Comparison of ENCODE assay signal across 28 mouse cellular contexts in the genomic region with DNA sequence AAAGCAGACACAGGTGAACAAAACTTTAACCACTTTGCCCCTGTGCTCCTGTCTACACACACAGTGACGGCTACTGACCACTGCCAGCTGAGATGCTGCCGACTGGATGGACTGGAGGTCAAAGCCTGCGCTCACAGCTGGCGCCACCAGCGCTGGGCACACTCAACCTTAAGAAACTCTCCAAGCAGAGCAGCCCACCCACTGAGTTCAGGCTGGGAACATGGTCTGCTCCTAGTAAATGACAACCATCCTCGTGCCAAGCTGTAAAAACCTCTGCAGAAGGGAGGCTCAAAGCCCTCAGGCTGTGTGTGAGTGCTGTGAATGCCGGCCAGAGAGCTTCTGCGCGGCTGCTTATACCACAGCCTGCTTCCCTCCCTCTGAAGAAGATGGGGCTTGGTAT. TPM values are rescaled to one million over a fixed set of nuclear protein-coding genes. Genes with fewer than 3 reads are reported as not detected.
DNase-seq lines count a peak whose midpoint lies in the region; ATAC-seq and TF ChIP-seq lines count a peak whose summit lies in the region.
"Had no signal": no experiment of that assay in that cellular context is flagged by ENCODE, and none has a peak within 500 bp of the region (broad histone marks: within the 10 kb centered on the region; RNA-seq: fewer than 3 reads in every experiment).

No protein-coding gene starts in this region.

- no peak overlapping the region for H3K4me3 ChIP-seq in layer of hippocampus, adult 2 months
- H3K4me3 ChIP-seq: embryonic facial prominence, embryonic 13.5 days; heart, embryonic 10.5 days; heart, embryonic 15.5 days; limb, embryonic 15.5 days; liver, embryonic 15.5 days; midbrain, embryonic 10.5 days; myocyte; neural tube, embryonic 12.5 days had no signal

- no peak for DNase-seq in frontal cortex, postnatal 36 days (ENCODE audit: low spot score in 2 of 2)
- DNase-seq in layer of hippocampus, adult 2 months (ENCODE audit: low spot score in 2 of 2), result no peak
- DNase-seq in layer of hippocampus, adult 18-20 months (ENCODE audit: low spot score in 2 of 2), result no peak
- DNase-seq in retina, postnatal 1 day, result peak; percentile 20
- DNase-seq in retina, embryonic 14.5 days (ENCODE audit: low spot score), result no peak
- DNase-seq in forelimb bud, embryonic 11.5 days (ENCODE audit: low read depth, low spot score), result peak; percentile 11
- DNase-seq: adrenal gland, postnatal 25 days; cerebellum, adult 2 months; cerebellum, postnatal 25 days; gastrocnemius, postnatal 25 days; heart, adult 11 months; lung, embryonic 14.5 days; lung, postnatal 14 days; right cerebral cortex, postnatal 25 days; thymus, postnatal 25 days had no signal

- ATAC-seq in frontal cortex, adult (ENCODE audit: low TSS enrichment), result peak; percentile 11; the same call in 1 of the 2 replicates
- ATAC-seq: CD4-positive, CD25-positive, alpha-beta regulatory T cell, adult 4 months; forebrain, embryonic 16.5 days; intestine, embryonic 16.5 days; midbrain, embryonic 16.5 days had no signal

- 0 out of 2 replicates have a peak overlapping the region, but pooled peaks have one; percentile 2 for H3K27ac ChIP-seq in layer of hippocampus, adult 2 months
- H3K27ac ChIP-seq: embryonic facial prominence, embryonic 13.5 days; heart, embryonic 10.5 days; heart, embryonic 15.5 days; liver, embryonic 15.5 days; midbrain, embryonic 10.5 days; neural tube, embryonic 12.5 days had no signal

- TF ChIP-seq CTCF in layer of hippocampus, adult 2 months (conservative IDR thresholded peaks at IDR 0.05), result no peak

RNA-seq across cellular contexts. Expression of a gene that starts 16.8 kb away (rescaled TPM):
- total RNA-seq in layer of hippocampus, adult 2 months (2021), result 10 to 100 TPM; 52.5 to 60.6 TPM
- total RNA-seq in layer of hippocampus, adult 18-20 months (2021), result 10 to 100 TPM; 55.0 to 58.8 TPM

RNA-seq across cellular contexts. Expression of a gene that starts 34.2 kb away (rescaled TPM):
- total RNA-seq in layer of hippocampus, adult 2 months (2021), result 1 to 10 TPM; 9.1 to 9.4 TPM
- 10 to 100 TPM; 10.6 to 10.8 TPM for total RNA-seq in layer of hippocampus, adult 18-20 months (2021)

Comparison
In these comparisons a context has a peak if more than half of its experiments do, and no peak if none do; other contexts are left out.
1. DNase-seq: peak in retina, postnatal 1 day (single experiment) and forelimb bud, embryonic 11.5 days (single experiment); none in frontal cortex, postnatal 36 days (0 of 2), layer of hippocampus, adult 2 months (0 of 2), layer of hippocampus, adult 18-20 months (0 of 2) and retina, embryonic 14.5 days (single experiment).